Mouse (Mus musculus): Measurements from ENCODE around the gene Pam.

The Pam gene

DNA sequence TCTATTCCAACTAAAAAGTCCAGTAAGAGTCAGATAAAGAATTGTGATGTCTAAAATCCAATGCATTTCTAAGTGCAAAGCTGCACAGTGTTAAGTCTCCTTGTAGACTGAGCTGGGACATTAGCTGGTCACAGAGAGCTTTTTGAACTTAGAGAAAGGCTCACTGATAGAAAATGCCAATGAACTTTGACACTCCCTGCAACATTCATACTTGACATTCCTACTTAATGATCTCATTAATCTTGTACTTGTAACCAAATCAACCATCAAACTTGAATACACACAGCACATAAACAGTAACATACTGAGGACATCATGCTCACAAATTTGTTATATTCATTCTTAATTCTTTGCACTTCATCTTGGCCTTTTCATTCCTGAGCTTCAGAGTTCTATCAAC is 335.6 kb downstream of the Pam start:
- no peak for DNase-seq

DNA sequence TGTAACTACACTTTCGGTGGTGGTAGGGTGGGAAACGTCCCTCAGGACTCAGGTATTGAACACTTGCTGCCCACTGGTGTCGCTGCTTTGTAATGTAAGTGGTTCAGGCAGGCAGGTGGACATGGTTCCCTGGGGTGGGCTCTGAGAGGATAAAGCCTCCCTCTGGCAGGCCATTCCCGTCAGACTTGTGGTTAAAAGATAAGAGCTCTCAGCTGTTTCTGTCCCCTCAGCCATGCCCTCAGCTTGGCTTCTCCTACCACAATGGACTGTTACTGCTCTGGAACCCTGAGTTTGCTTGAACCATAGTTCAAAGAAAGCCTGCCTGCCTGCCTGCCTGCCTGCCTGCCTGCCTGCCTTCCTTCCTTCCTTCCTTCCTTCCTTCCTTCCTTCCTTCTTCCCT is 341.1 kb downstream of the Pam start:
- no peak for DNase-seq

DNA sequence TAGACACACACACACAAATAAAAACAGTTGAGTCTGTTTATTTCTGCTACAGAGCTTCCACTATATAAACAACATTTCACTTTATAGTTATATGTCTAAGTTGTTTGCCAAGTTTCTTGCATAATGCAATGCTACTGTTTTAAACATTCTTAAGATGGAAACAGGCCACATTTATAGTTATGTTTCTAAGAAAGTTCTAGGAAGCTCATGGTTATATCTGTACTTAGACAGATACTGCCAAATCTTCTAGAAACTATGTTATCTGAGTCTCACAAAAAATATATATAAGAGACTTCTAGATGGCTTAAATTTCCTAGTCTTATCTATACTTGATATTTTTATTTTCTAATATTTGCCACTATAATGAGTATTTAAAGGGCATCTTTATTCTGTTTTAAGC is 342.2 kb downstream of the Pam start:
- no peak for DNase-seq

DNA sequence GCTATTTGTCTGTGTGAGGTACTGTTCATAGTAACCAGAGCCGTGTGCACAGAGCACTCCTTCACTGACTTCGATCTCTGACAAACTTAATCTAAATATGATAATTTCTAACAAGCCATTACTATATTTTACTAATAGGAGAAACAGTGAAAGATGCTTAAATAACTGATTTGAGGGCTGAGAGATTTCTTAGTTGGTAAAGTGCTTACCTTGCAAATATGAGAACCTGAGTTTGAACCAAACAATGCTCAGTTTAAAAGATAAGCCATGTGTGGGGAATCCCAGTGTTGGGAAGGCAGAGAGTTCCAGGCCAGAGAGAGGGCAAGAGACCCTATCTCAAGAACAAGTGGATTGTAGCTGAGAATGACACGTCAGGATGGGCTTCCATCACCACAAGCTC is 347.3 kb downstream of the Pam start:
- no peak for DNase-seq

DNA sequence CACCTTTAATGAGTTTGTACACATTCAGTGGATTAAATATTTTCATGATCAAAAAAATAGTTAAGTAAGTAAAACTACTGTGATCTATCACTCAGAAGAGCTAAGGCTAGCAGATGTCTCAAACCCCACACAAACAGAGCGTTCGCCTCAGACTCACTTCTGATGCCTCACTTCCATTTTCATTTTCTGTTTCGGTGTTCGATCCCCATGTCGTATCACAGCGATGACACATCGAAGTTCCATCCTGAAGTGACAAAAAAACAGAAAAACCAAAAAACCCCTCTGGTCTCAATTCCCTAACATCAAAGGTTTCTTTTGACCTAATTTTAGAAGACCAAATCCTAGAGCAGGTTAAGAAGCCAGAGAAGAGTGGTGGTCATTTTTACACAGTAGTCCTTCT is 349.2 kb downstream of the Pam start:
- DNase-seq: no peak

DNA sequence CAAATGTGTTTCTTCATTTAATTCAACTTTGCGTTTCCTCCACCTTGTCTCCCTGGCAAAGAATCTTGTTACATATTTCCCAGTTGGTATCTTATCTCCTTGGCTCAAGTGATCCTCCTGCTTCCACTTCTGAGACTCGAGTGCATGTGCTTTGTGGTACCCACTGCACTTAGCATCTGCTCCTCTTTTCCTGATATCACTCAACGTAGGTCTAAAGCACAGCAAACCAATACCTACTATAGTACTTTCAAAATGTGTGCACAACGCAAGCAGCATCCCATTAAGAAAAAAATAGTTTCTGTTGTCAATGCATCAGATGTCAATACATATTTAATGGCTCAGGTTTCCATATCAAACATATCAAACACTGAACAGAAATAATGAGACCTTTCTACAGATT is 349.7 kb downstream of the Pam start:
- DNase-seq: no peak

Data from cerebellum, adult 9-10 months (tissue).